Mouse (Mus musculus): ENCODE measurements around the gene Wipf1. TPM values are rescaled to one million over a fixed set of nuclear protein-coding genes. Genes with fewer than 3 reads are reported as not detected.
A peak's percentile ranks its signal among the peaks of the same experiment; 100 is the strongest.
"Not testable (repeated sequence)": the region's sequence is repeated elsewhere in the genome, so short reads cannot be mapped to it uniquely, and the experiment has no call there.

The Wipf1 gene
- total RNA-seq, 2 experiments from 2014 or later = 14.6 to 16.3 TPM

DNA sequence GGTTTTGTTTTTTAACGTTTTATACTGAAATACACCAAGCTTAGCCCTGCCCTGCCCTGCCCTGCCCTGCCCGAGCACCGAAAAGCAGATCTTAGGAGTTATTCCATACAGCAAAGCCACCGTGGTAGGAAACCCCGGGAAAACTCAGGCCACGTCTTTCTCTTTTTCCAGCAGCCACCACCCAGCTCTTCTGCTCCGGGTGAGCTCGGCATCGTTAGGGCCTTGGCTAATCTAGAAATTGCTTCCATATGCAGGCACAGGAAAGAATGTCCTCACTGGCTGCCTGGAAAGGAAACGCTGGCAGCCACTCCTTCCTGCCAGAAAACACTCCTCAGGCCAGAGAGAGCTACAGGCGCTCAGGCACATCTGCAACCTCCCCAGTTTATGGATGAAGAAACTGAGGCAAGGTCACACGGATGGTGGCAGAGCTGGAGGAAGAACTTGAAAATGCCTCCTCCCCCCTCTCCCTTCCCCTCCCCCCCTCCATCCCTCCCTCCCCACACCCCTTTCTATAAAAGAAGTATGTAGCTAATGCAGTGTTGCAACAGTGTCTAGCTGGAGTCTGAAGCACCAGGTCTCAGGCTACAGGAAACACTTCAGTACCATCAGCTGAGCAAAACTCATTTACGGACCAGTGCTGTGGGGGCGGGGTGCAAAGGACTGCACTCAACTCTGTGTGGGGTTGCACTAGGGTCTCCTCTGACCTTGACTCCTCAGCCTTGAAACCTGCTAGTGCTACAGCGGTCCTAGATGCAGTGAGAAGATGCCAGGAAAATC, 20.1 kb downstream of the Wipf1 start:
- no peak for DNase-seq (ENCODE audit: low spot score in 2 of 2)

DNA sequence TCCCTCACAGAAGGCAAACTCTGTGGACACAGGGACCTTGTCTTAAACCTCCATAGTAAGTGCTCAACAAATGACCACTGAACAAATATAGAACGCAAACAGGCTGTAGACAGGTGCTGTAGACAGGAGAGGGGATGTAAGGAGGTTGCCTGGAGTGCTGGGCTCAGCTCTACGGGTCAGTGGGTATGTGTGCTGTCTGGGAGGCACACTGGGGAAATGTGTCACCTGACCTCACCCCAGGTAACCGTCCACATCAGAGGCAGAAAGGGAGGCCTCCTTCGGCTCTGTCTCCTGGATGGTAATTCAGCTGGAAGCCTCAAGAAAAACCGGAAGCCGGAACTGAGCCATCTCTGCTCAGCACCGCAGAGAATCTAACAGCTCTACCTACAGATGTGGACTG, 21.6 kb downstream of the Wipf1 start:
- DNase-seq (ENCODE audit: low spot score in 2 of 2) = no peak

DNA sequence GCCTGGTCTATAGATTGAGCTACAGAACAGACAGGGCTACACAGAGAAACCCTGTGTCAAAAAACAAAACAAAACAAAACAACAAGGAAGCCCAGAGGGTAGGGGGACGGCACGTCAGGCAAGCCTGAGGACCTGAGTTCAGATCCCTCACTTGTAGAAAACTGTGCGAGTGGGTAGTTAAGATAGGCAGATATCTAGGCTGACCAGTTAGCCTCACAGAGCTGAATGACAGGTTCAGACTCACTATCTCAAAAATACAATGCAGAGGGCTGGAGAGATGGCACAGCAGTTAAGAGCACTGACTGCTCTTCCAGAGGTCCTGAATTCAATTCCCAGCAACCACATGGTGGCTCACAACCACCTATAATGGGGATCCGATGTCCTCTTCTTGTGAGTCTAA, 23.2 kb downstream of the Wipf1 start:
- not testable (repeated sequence) for DNase-seq (ENCODE audit: low spot score in 2 of 2)

DNA sequence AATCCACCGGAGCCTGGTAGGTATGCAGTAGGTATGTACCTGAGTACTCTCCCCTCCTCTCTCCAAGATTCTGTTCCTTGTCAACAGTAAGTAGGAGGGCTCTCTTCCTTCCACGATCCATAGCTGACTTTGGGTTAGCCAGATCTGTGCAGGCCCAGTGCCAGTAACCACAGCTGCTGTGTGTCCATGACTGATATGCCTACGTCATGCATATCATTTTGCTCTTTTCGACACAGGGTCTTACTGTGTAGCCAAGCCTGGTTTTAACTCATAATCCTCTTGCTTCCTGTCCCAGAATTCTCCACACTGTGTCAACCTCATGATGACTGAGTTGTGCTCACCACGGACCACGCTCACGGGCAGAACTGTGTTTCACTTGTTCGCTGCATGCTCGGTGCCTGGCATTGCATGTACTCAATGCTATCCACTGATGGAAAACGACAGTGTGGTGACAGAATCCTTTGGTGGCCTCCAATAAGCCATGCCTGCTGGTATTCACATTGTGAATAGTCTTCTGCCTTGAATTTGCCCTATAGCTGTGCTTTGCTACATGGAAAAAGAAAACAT, 26.6 kb downstream of the Wipf1 start:
- no peak for DNase-seq (ENCODE audit: low spot score in 2 of 2)

DNA sequence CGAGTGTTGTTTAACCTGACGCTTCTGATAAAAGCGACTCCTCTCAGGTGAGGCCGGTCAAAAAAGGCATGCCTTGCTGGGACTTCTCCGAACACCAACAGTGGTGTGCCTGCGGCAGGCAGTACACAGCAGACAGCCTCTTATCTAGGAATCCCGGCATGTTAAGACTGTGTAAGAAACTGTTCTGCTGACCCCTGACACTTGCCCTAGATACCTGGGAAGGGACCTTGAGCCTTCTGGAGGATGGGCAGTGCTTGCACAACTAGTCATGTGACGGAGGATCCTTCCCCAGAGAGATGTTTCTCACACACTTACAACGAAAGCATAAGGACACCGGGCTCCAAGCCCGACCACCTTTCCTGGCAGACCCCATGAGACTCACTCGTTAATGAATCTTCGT, 28.7 kb downstream of the Wipf1 start:
- DNase-seq (ENCODE audit: low spot score in 2 of 2) = no peak

DNA sequence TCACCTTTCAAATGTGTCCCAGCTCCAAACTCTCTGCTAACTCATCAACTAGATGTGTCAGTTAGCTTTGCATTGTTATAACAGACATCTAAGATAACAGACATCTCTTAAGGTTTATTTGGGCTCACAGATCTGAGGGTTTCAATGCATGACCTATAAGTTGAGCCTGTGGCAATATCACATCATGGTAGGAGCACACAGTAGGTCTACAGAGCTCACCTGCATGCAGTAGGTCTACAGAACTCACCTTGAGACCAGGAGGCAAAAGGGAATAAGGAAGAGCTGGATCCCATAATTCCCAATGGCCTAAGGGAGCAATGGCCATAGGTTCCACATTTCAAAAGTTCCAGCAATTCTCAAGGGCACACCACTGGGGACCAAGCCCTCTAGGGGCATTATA, 31.2 kb downstream of the Wipf1 start:
- DNase-seq (ENCODE audit: low spot score in 2 of 2) = no peak

DNA sequence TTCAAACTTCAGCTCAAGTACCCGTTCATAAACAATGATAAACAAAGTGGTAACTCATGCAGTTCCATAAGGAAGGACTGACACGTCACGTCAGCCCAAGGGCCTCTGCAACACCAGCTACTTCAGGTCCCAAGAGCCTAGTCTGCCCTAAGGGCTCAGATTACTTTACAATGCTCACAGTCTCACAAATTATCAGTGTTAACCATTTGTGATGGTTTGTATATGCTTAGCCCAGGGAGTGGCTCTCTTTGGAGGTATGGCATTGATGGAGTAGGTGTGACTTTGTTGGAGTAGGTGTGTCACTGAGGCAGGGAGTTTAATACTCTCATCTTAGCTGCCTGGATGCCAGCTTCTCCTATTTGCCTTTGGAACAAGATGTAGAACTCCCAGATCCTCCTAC, 32.0 kb downstream of the Wipf1 start:
- DNase-seq (ENCODE audit: low spot score in 2 of 2) = no peak

DNA sequence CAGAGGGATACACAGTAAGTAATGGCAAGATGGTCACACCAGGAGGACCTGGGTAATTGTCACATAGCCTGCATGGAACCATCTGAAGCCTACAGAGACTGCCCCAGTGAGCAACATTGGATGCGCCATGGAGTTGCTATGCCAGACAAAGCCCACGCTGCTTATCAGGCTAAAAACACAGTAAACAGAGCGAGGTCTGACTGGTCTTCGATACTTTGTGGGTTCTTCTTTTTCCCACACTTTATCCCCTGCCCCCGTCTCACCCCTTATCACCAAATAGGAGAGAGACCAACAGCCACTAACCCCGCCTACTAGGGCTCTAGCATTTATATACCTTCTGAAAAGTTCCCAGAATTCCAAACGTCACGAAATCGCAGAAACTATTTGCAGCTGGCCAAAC, 32.6 kb downstream of the Wipf1 start:
- no peak for DNase-seq (ENCODE audit: low spot score in 2 of 2)

DNA sequence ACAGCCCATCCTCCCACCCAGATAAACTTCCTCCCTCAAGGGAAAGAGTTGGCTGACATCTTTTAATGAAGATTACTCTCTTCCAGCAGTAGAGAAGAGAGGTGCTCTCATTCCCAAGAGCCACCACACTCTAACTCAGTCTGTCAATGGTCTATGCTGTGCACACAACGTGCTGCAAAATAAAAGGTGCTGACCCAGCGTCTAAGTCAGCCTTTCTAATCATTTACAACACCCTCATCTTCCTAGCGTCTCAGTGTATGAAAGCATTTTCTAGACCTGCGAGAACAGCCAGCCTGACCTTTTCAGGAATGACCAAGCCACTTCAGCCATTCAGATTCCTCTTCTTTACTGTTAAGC, 33.2 kb downstream of the Wipf1 start:
- DNase-seq (ENCODE audit: low spot score in 2 of 2) = no peak

DNA sequence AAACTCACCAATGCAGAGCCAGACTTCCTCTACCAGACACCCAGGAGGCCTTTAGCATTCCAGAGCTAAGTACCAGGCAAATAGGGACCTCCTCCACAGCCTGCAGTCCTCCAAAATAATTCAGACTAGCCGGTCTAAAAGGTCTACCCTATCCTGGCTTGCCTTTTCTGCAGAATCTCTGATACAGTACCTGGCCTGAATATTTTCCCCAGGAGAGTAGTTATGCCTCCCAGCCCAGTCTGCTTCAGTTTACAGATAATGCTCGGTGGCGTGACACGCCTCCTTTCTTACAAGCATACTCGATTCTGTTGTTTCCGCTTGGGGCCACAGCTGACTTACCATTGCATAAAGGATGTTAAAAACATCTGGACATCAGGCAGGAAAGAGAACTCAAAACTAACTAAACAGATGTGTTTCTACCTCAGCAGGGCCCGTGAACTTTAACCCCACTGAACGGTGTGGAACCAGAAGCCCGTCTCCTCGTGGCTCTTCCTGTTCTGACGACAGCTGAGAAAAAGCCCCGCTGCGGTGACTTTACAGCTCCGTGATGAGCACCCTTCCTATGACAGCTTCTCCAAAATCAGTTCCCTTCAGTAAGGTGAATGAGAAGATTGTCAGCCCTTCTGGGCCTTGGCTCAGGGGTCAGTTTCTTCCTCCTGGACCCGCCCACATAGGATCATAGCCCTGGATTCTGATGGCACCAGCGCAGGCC, 33.8 kb downstream of the Wipf1 start:
- DNase-seq (ENCODE audit: low spot score in 2 of 2) = no peak

DNA sequence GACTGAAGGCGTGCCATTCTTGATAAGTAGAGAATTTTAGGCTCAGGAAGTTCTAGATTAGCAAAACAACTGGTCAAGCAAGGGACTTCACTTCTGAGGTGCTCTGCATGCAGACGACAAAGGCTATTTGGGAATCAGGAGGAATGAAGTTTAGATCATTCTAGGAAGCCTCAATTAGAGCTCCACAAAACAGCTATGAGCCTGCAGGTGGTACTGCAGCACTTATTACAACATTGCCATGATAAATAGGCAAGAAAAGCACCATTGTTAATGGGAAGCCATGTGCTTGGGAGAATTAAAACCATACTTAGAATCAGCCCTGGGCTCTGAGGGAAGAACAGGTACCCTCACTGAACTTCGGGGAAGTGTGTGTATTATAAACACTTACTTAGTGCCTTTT, 36.0 kb downstream of the Wipf1 start:
- DNase-seq (ENCODE audit: low spot score in 2 of 2) = no peak

DNA sequence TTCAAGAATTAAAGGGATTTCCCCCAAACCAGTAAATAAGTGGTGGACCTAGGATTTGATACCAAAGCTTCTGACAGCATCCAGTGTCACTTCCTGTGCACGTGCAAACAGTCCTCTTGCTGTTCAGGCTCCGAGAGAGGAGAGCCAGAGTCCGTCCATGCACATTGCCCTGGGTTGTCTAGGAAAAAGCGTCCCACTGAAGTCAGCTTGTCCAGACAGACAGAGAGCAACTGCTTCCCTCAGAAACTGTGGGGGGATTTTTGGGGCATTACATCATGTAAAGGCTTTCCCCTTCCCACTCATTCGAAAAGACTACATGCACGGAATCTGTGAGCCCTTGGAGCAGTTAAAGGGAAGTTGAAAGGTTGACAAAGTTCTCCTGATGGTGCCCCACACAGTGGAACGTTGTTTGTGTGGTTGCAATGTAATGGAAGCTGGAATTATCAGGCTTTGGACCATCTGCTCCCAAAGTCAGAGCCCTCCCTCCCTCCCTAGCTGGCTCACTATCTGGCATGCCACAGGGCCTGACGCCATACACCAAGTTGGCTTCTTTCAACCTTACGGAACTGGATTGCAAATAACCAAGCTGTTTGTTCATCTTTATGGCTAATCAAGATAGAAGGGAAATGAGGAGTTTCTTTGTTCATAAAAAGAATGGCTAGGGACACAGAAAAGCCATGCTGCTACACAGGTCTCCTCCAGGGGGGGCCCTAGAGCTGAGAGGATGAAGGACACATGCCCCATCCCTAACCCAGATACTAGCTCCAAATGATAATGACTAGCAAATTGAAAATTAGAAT, 37.9 kb downstream of the Wipf1 start:
- DNase-seq (ENCODE audit: low spot score in 2 of 2) = peak; percentile 61 to 75

DNA sequence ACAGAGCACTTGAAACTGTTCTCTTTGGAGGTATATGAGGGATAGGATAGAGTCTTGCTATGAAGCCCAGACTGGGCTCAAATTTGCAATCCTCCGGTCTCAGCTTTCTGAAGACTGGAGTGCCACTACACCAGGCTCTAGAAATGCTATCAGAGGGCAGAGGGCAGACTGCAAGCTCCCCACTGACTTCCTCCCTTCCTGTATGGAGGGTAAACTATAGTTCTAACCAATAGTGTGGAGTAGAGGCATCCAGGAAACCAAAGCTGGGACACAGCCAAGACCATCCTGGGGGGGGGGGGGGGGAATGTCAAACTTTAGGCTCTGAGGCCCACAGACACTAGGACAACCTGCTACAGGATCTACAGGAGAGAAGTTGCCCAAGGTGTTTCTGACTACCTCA, 39.1 kb downstream of the Wipf1 start:
- DNase-seq (ENCODE audit: low spot score in 2 of 2) = no peak

DNA sequence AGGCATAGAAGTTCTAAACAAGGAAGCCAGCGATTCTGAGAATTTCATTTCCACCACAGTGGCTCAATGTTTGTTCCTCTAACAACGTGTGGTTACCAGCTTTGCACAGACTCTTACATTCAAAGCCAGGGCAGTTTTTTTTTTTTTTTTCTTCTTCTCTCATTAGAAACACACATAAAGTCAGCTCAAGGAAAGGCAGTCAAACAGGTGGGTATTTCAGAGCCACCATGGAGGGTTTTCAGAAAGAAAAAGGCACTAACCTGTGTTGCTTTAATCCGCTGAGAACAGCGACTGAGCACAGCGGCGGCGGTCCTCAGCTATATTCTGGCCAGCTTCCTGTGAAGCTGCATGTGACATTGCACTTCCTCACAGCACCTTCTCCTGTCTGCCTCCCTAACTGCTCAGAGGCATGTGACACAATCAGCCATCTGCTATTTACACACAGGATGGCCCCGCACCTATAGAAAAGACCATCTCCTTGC, 43.4 kb downstream of the Wipf1 start:
- no peak for DNase-seq (ENCODE audit: low spot score in 2 of 2)

DNA sequence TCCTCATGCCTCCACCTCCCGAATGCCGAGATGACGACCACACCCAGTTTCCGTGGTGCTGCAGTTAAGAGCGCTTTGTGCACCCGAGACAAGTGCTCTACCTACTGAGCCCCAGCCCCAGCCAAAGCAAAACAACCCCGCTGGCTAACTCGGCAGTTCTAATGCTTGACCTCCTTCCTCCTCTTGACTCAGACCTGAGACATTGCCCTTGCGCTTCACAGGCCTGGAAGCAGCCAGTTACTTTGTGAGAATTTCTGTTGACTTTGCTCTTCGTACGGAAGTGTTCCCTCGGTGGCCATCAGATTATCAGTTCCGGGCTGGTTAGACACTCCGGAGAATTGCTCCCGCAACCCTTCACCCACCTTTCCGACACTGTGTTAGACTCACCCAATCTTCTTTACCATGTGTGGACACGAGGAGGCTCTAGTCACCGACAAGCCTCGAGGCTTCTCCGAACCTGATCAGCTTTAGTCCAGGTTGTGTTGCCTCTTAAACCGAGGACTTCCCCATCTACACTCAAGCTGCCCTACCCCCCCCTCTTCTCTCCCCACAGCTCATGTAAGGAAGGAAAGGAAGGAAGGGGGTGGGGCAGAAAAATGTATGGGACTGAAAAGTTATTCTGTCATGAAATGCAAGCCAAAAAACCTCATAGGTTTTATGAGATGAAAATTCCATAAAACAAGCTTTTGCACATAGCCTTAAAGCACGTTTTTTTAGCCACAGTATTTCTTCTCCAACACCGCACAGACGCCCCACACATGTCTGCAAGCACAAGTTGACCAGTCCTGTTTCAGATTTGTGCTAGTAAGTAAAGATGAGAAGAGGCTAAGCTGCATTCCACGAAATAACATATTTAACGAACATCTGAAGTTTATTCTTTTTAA, 44.1 kb downstream of the Wipf1 start:
- no peak for DNase-seq (ENCODE audit: low spot score in 2 of 2)

DNA sequence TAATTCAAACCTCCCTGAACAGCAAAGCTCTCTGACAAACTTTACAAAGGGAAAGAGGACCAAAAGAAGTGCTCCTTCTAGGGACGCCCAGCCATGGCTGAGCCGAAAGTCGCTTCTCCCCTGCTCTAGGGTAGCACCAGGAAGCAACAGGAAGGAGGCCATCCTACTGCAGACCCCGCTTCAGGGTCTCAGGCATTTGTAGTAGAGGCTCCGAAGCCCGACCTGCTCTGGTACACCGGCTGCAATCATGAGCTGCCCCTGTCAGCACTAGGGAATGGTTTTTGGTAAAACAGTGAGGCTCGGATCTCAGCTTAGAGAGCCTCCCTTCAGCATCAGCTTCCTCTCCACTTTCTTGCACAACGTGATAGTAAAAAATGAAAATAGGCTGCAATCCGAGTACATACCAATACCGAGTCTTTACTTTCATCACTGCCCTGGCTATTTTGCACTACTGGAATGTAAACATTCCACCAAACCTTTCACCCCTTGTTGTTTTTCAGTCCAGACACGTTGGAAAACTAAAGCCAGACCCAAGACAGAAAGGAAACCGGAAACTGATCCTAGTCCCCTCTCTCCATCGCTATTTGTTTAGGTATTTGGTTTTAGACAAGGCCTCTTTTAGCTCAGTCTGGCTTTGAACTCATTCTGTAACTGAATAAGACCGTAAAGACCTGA, 44.8 kb downstream of the Wipf1 start:
- no peak for DNase-seq (ENCODE audit: low spot score in 2 of 2)

DNA sequence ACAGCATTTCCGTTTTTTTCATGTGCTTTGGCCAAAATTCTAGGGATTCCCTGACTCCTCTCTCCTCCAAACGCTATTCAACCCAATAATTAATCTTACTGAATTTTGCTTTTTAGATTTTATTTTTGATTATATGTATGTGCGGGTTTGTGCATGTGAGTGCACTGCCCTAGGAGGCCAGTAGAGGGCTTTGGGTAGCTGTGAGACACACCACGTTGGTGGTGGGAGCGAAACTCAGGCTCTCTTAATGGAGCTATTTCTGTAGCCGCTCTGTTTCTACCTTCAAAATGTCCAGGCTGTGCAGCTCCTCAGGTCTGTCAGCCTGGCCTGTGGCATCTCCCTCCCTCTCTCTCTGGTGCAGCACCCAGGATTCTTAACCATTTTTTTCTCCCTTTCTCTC, 50.7 kb downstream of the Wipf1 start:
- DNase-seq (ENCODE audit: low spot score in 2 of 2) = no peak

DNA sequence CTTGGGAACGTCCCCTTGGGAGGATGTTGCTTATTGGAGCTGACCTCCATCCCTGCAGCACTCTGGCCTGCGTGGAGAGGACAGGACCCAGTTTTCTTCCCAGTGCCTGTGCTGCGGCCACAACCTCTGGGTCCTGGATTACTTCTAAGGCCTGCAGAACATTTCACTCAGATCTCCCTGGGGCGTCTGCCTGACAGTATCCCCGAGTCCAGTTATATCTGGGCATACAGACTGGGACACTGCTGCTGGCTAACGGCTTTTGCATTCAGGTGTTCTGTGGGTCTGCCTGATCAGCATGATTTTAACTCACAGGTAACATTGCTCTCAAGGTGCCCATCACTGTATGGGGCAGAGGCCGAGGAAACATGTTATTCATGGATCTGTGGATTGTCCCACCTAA, 52.0 kb downstream of the Wipf1 start:
- no peak for DNase-seq (ENCODE audit: low spot score in 2 of 2)

DNA sequence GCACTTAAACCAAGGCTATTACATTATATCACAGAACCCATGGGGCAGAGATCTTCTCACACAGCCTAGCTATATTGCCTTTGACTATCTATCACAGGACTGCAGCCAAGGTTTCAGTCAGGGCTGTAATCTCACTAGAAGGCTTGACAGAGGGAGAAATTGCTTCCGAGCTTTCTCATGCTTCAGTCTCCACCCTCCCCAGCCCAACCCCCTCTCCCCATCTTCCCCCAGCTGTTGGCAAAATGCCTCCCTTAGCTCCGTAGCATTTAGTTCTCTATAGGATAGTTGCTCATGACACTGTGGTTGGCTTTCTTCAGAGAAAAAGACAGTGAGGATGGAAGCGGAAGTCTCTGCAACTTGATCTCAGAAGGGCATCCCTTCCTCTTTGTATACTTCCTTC, 54.0 kb downstream of the Wipf1 start:
- no peak for DNase-seq (ENCODE audit: low spot score in 2 of 2)

DNA sequence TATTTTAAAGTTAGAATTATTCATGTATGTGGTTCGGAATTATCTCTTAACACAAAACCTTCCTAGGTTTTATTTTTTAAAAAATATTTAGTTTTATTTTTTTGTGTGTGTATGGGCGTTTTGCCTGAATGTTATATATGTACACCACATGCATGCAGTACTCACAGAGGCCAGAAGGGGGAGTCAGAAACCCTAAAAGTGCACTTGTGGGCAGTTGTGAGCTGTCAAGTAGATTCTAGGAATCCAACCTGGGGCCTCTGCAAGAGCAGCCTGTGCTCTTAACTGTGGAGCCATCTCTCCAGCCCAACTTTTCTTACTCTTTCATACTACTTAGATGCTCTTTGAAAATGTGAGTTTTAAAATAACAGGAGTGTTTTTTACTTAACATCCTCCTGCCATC, 57.4 kb downstream of the Wipf1 start:
- no peak for DNase-seq (ENCODE audit: low spot score in 2 of 2)

Measured in adrenal gland, adult 18-20 months (tissue).